Mouse (Mus musculus) heart, adult 9 months (tissue): ENCODE results near the gene Cep164.
A peak's percentile ranks its signal among the peaks of the same experiment; 100 is the strongest.
"Not testable (repeated sequence)": the region's sequence is repeated elsewhere in the genome, so short reads cannot be mapped to it uniquely, and the experiment has no call there.

Experiments
- DNase-seq, 2 experiments: peaks; one replicate each; pipeline ENCODE4 v3.0.0; 2022; ENCODE audit warnings: low spot score in 2 of 2

Gene Cep164

GRCm38 (mm10) chr9:45828291-45828963 lies at the start of gene Cep164:
Gene Cep164, minus strand, starts transcription at chr9:45828691.
- peak; percentile 91 to 97 for DNase-seq

- DNase-seq: peak in 1 of 2 experiments; percentile 44
These were observed 49.4 kb upstream of the Cep164 start for GRCm38 (mm10) chr9:45877928-45878327.

GRCm38 (mm10) chr9:45870265-45870664 lies 41.8 kb upstream of the Cep164 start:
- DNase-seq: no peak

- no peak for DNase-seq
These were observed 40.7 kb upstream of the Cep164 start for GRCm38 (mm10) chr9:45869181-45869580.

- DNase-seq: no peak
These were observed 33.3 kb upstream of the Cep164 start for GRCm38 (mm10) chr9:45861813-45862212.

GRCm38 (mm10) chr9:45859364-45859763 lies 30.9 kb upstream of the Cep164 start:
- no peak for DNase-seq

- DNase-seq: no peak
These were observed 25.6 kb upstream of the Cep164 start for GRCm38 (mm10) chr9:45854136-45854535.

GRCm38 (mm10) chr9:45853695-45854094 lies 25.2 kb upstream of the Cep164 start:
- DNase-seq: no peak

GRCm38 (mm10) chr9:45851776-45852175 lies 23.3 kb upstream of the Cep164 start:
- DNase-seq: no peak

GRCm38 (mm10) chr9:45851330-45851729 lies 22.8 kb upstream of the Cep164 start:
- DNase-seq: no peak

GRCm38 (mm10) chr9:45850528-45851155 lies 22.2 kb upstream of the Cep164 start:
- peak in 1 of 2 experiments; percentile 19 for DNase-seq

GRCm38 (mm10) chr9:45849528-45850408 lies 21.3 kb upstream of the Cep164 start:
- DNase-seq: peak; percentile 78 to 83

GRCm38 (mm10) chr9:45846891-45847460 lies 18.5 kb upstream of the Cep164 start:
- DNase-seq: no peak

- DNase-seq: not testable (repeated sequence)
These were observed 17.7 kb upstream of the Cep164 start for GRCm38 (mm10) chr9:45846176-45846575.

- DNase-seq: no peak
These were observed 17.1 kb upstream of the Cep164 start for GRCm38 (mm10) chr9:45845541-45845940.

- DNase-seq: no peak
These were observed 15.3 kb upstream of the Cep164 start for GRCm38 (mm10) chr9:45843780-45844179.

GRCm38 (mm10) chr9:45843007-45843406 lies 14.5 kb upstream of the Cep164 start:
- DNase-seq: no peak

- no peak for DNase-seq
These were observed 13.0 kb upstream of the Cep164 start for GRCm38 (mm10) chr9:45841458-45841857.

- DNase-seq: peak in 1 of 2 experiments; percentile 22
These were observed 11.8 kb upstream of the Cep164 start for GRCm38 (mm10) chr9:45840331-45840730.

- no peak for DNase-seq
These were observed 11.4 kb upstream of the Cep164 start for GRCm38 (mm10) chr9:45839982-45840300.

GRCm38 (mm10) chr9:45839139-45839981 lies 10.9 kb upstream of the Cep164 start:
- DNase-seq: no peak
